Mouse (Mus musculus): ENCODE data around the gene Myo5c.

GRCm38 (mm10) chr9:75244527-75244926, 12.7 kb downstream of the Myo5c start:
- 0 out of 2 replicates have a peak, but pooled peaks have one; percentile 13 for TF ChIP-seq CTCF (IDR thresholded peaks at IDR 0.05; ENCODE audit: extremely low read depth, insufficient read depth, low read length)
- TF ChIP-seq POLR2A (IDR thresholded peaks at IDR 0.05; ENCODE audit: extremely low read depth, insufficient read depth, low read length) = no peak

All from cortical plate, adult 2 months (tissue).